Mouse (Mus musculus) brain, embryonic 14.5 days (tissue): ENCODE data around the gene Mprip.

Experiments
- CTCF ChIP-seq: fragments of 200-500 bp; IDR thresholded peaks from 2 replicates; pipeline ENCODE4 v1.5.1; 2012; ENCODE audit warnings: inconsistent platforms, mild to moderate bottlenecking, moderate library complexity, borderline replicate concordance; ENCODE audit not compliant: insufficient read depth, insufficient read length; ENCODE audit errors: extremely low read depth
- POLR2A ChIP-seq: fragments of 200-500 bp; IDR thresholded peaks from 2 replicates; pipeline ENCODE4 v1.6.1; 2012; ENCODE audit warnings: mild to moderate bottlenecking, inconsistent platforms, borderline replicate concordance; ENCODE audit not compliant: poor library complexity, insufficient read depth, insufficient read length, severe bottlenecking; ENCODE audit errors: extremely low read depth

GRCm38 (mm10) chr11:59721385-59721784 is 60.3 kb downstream of the Mprip start:
- TF ChIP-seq POLR2A (no peak), CTCF (no peak)
